Mouse (Mus musculus): ENCODE results near the gene Olfr449. TPM values are rescaled to one million over a fixed set of nuclear protein-coding genes. Genes with fewer than 3 reads are reported as not detected.

The Olfr449 gene
- polyA plus RNA-seq, 2 experiments, result not detected

- Histone ChIP-seq H3K4me2 (ENCODE audit: low read depth) (no peak within 1 kb of the TSS), H3K27ac (no peak within 1 kb of the TSS), H3K36me3 (replicated peaks; ENCODE audit: control insufficient read depth, insufficient read depth, low read depth) (no peaks in the 10 kb centered on the region), H3K9ac (replicated peaks) (no peak within 1 kb of the TSS), H3K27me3 (ENCODE audit: control insufficient read depth, insufficient read depth, low read length) (no peaks in the 10 kb centered on the region), H3K4me3 (ENCODE audit: insufficient read depth in 1 of 2, low read depth in 2 of 2, low read length in 2 of 2) (no peak within 1 kb of the TSS), H3K9me3 (ENCODE audit: control insufficient read depth, low read length) (no peaks in the 10 kb centered on the region), H3K4me1 (replicated peaks; ENCODE audit: control insufficient read depth in 2 of 2, insufficient read depth in 2 of 2, low read length in 1 of 2) (no peaks in the 10 kb centered on the region)
- WGBS (ENCODE audit: insufficient replicate concordance), result 39% methylated on average over 1 of the region's 1 CpGs
- no peak for DNase-seq (ENCODE audit: low read depth in 3 of 3, low spot score in 3 of 3)
- ATAC-seq (ENCODE audit: insufficient read depth), result no peak
- TF ChIP-seq EP300 (IDR thresholded peaks at IDR 0.05; ENCODE audit: low read depth), result no peak
- TF ChIP-seq CTCF (IDR thresholded peaks at IDR 0.05; ENCODE audit: low read depth), result no peak
Observed at GRCm38 (mm10) chr6:42811639-42812038, 22.5 kb upstream of the Olfr449 start, which contains the start of gene Olfr450. Gene Olfr450 (plus strand): TSS chr6:42811939.

GRCm38 (mm10) chr6:42860222-42860819, 26.1 kb downstream of the Olfr449 start:
- H3K4me2 ChIP-seq (ENCODE audit: low read depth), result no peak overlapping the region
- TF ChIP-seq EP300 (IDR thresholded peaks at IDR 0.05; ENCODE audit: low read depth) (no peak), CTCF (IDR thresholded peaks at IDR 0.05; ENCODE audit: low read depth) (peak; percentile 53; the same call in 1 of the 2 replicates)
- no peaks in the 10 kb centered on the region for H3K27me3 ChIP-seq (ENCODE audit: control insufficient read depth, insufficient read depth, low read length)
- H3K9ac ChIP-seq (replicated peaks), result no peak overlapping the region
- WGBS (ENCODE audit: insufficient replicate concordance), result 10% methylated on average over 4 of the region's 4 CpGs
- ATAC-seq (ENCODE audit: insufficient read depth), result no peak
- no peaks in the 10 kb centered on the region for H3K4me1 ChIP-seq (replicated peaks; ENCODE audit: control insufficient read depth in 2 of 2, insufficient read depth in 2 of 2, low read length in 1 of 2)
- no peak overlapping the region for H3K4me3 ChIP-seq (ENCODE audit: insufficient read depth in 1 of 2, low read depth in 2 of 2, low read length in 2 of 2)
- DNase-seq (ENCODE audit: low read depth in 3 of 3, low spot score in 3 of 3), result peak; percentile 1 to 3 (median 1)
- no peaks in the 10 kb centered on the region for H3K9me3 ChIP-seq (ENCODE audit: control insufficient read depth, low read length)
- no peaks in the 10 kb centered on the region for H3K36me3 ChIP-seq (replicated peaks; ENCODE audit: control insufficient read depth, insufficient read depth, low read depth)
- no peak overlapping the region for H3K27ac ChIP-seq

GRCm38 (mm10) chr6:42869695-42870094, 35.5 kb downstream of the Olfr449 start:
- no peak overlapping the region for H3K4me2 ChIP-seq (ENCODE audit: low read depth)
- no peaks in the 10 kb centered on the region for H3K9me3 ChIP-seq (ENCODE audit: control insufficient read depth, low read length)
- H3K27me3 ChIP-seq (ENCODE audit: control insufficient read depth, insufficient read depth, low read length), result no peaks in the 10 kb centered on the region
- H3K4me3 ChIP-seq (ENCODE audit: insufficient read depth in 1 of 2, low read depth in 2 of 2, low read length in 2 of 2), result no peak overlapping the region
- no peak overlapping the region for H3K9ac ChIP-seq (replicated peaks)
- DNase-seq (ENCODE audit: low read depth in 3 of 3, low spot score in 3 of 3), result no peak
- no peaks in the 10 kb centered on the region for H3K36me3 ChIP-seq (replicated peaks; ENCODE audit: control insufficient read depth, insufficient read depth, low read depth)
- TF ChIP-seq EP300 (IDR thresholded peaks at IDR 0.05; ENCODE audit: low read depth) (no peak), CTCF (IDR thresholded peaks at IDR 0.05; ENCODE audit: low read depth) (no peak)
- no peak for ATAC-seq (ENCODE audit: insufficient read depth)
- H3K4me1 ChIP-seq (replicated peaks; ENCODE audit: control insufficient read depth in 2 of 2, insufficient read depth in 2 of 2, low read length in 1 of 2), result no peaks in the 10 kb centered on the region
- H3K27ac ChIP-seq, result no peak overlapping the region
- WGBS (ENCODE audit: insufficient replicate concordance), result 61% methylated on average over 3 of the region's 3 CpGs

GRCm38 (mm10) chr6:42876323-42876722, 42.1 kb downstream of the Olfr449 start:
- H3K4me3 ChIP-seq (ENCODE audit: insufficient read depth in 1 of 2, low read depth in 2 of 2, low read length in 2 of 2), result no peak overlapping the region
- H3K4me2 ChIP-seq (ENCODE audit: low read depth), result no peak overlapping the region
- no peaks in the 10 kb centered on the region for H3K4me1 ChIP-seq (replicated peaks; ENCODE audit: control insufficient read depth in 2 of 2, insufficient read depth in 2 of 2, low read length in 1 of 2)
- no peak for DNase-seq (ENCODE audit: low read depth in 3 of 3, low spot score in 3 of 3)
- no peaks in the 10 kb centered on the region for H3K27me3 ChIP-seq (ENCODE audit: control insufficient read depth, insufficient read depth, low read length)
- TF ChIP-seq EP300 (IDR thresholded peaks at IDR 0.05; ENCODE audit: low read depth) (no peak), CTCF (IDR thresholded peaks at IDR 0.05; ENCODE audit: low read depth) (no peak)
- H3K9me3 ChIP-seq (ENCODE audit: control insufficient read depth, low read length), result no peaks in the 10 kb centered on the region
- H3K27ac ChIP-seq, result no peak overlapping the region
- no peak overlapping the region for H3K9ac ChIP-seq (replicated peaks)
- ATAC-seq (ENCODE audit: insufficient read depth), result no peak
- no peaks in the 10 kb centered on the region for H3K36me3 ChIP-seq (replicated peaks; ENCODE audit: control insufficient read depth, insufficient read depth, low read depth)

Other genes with a start within 250 kb of the Olfr449 start
- not detected in 2 replicates for gene Tcaf3, start 236.7 kb upstream of the Olfr449 start, polyA plus RNA-seq (2012; rRNA removed)
- not detected in 2 replicates for gene Tcaf3, start 236.7 kb upstream of the Olfr449 start, polyA plus RNA-seq (2014; fragmentation: Nextera tagmentation; extraction: Ambion mirVana)
- 0.07 and 0.12 TPM in 2 replicates for gene Tcaf2, start 189.1 kb upstream of the Olfr449 start, polyA plus RNA-seq (2012; rRNA removed)
- 0.04 and 0.06 TPM in 2 replicates for gene Tcaf2, start 189.1 kb upstream of the Olfr449 start, polyA plus RNA-seq (2014; fragmentation: Nextera tagmentation; extraction: Ambion mirVana)
- 2.2 TPM in 2 replicates for gene Tcaf1, start 124.3 kb upstream of the Olfr449 start, polyA plus RNA-seq (2012; rRNA removed)
- 3.1 and 4.2 TPM in 2 replicates for gene Tcaf1, start 124.3 kb upstream of the Olfr449 start, polyA plus RNA-seq (2014; fragmentation: Nextera tagmentation; extraction: Ambion mirVana)
- not detected in 2 replicates for gene Olfr453, start 95.0 kb upstream of the Olfr449 start, polyA plus RNA-seq (2012; rRNA removed)
- gene Olfr453, start 95.0 kb upstream of the Olfr449 start, polyA plus RNA-seq (2014; fragmentation: Nextera tagmentation; extraction: Ambion mirVana), result not detected in 2 replicates
- not detected in 2 replicates for gene Olfr38, start 78.0 kb upstream of the Olfr449 start, polyA plus RNA-seq (2012; rRNA removed)
- gene Olfr38, start 78.0 kb upstream of the Olfr449 start, polyA plus RNA-seq (2014; fragmentation: Nextera tagmentation; extraction: Ambion mirVana), result not detected in 2 replicates
- not detected in 2 replicates for gene Olfr452, start 49.3 kb upstream of the Olfr449 start, polyA plus RNA-seq (2012; rRNA removed)
- gene Olfr452, start 49.3 kb upstream of the Olfr449 start, polyA plus RNA-seq (2014; fragmentation: Nextera tagmentation; extraction: Ambion mirVana), result not detected in 2 replicates
- gene Olfr450, start 22.4 kb upstream of the Olfr449 start, polyA plus RNA-seq (2012; rRNA removed), result not detected in 2 replicates
- gene Olfr450, start 22.4 kb upstream of the Olfr449 start, polyA plus RNA-seq (2014; fragmentation: Nextera tagmentation; extraction: Ambion mirVana), result not detected in 2 replicates
- not detected in 2 replicates for gene Olfr448, start 56.1 kb downstream of the Olfr449 start, polyA plus RNA-seq (2012; rRNA removed)
- not detected in 2 replicates for gene Olfr448, start 56.1 kb downstream of the Olfr449 start, polyA plus RNA-seq (2014; fragmentation: Nextera tagmentation; extraction: Ambion mirVana)
- gene Olfr447, start 74.5 kb downstream of the Olfr449 start, polyA plus RNA-seq (2012; rRNA removed), result not detected in 2 replicates
- not detected in 2 replicates for gene Olfr447, start 74.5 kb downstream of the Olfr449 start, polyA plus RNA-seq (2014; fragmentation: Nextera tagmentation; extraction: Ambion mirVana)
- not detected in 2 replicates for gene Olfr446, start 87.0 kb downstream of the Olfr449 start, polyA plus RNA-seq (2012; rRNA removed)
- not detected in 2 replicates for gene Olfr446, start 87.0 kb downstream of the Olfr449 start, polyA plus RNA-seq (2014; fragmentation: Nextera tagmentation; extraction: Ambion mirVana)
- not detected in 2 replicates for gene Olfr444, start 114.7 kb downstream of the Olfr449 start, polyA plus RNA-seq (2012; rRNA removed)
- gene Olfr444, start 114.7 kb downstream of the Olfr449 start, polyA plus RNA-seq (2014; fragmentation: Nextera tagmentation; extraction: Ambion mirVana), result not detected in 2 replicates

Measured in liver, embryonic 14.5 days (tissue).